Mouse (Mus musculus) forebrain, embryonic 14.5 days (tissue): ENCODE measurements around the gene Clec4f. TPM values are rescaled to one million over a fixed set of nuclear protein-coding genes. Genes with fewer than 3 reads are reported as not detected.
A peak's percentile ranks its signal among the peaks of the same experiment; 100 is the strongest.

ENCODE experiments used
- ATAC-seq: fragments of 200-750 bp; cut with Nextera tagmentation; 2 replicates; pipeline ENCODE4 v1.8.0; 2017; ENCODE audit warnings: mild to moderate bottlenecking, moderate library complexity
- DNase-seq: peaks from one replicate; pipeline ENCODE4 v3.0.0-alpha.2; 2015; ENCODE audit warnings: low spot score
- H3K27ac ChIP-seq: fragments of 300-500 bp; sonication (generic); 2 replicates; pipeline ENCODE4 v1.5.1; 2014; ENCODE audit warnings: low read depth, mild to moderate bottlenecking, control low read depth, low read length, moderate library complexity
- H3K27me3 ChIP-seq: fragments of 300-500 bp; sonication (generic); replicated peaks from 2 replicates; pipeline ENCODE4 v1.6.1; 2014; ENCODE audit warnings: low read length, control low read depth, mixed read lengths; ENCODE audit not compliant: control insufficient read depth, insufficient read depth
- H3K36me3 ChIP-seq: fragments of 300-500 bp; sonication (generic); 2 replicates; pipeline ENCODE4 v1.6.1; 2014; ENCODE audit warnings: low read length, control low read depth; ENCODE audit not compliant: control insufficient read depth, insufficient read depth
- H3K4me1 ChIP-seq: fragments of 300-500 bp; sonication (generic); 2 replicates; pipeline ENCODE4 v1.6.1; 2014; ENCODE audit warnings: antibody characterized with exemption, low read length, control low read depth; ENCODE audit not compliant: control insufficient read depth, insufficient read depth
- H3K4me2 ChIP-seq: fragments of 300-500 bp; sonication (generic); 2 replicates; pipeline ENCODE4 v1.6.1; 2014; ENCODE audit warnings: mild to moderate bottlenecking, control low read depth, low read length
- H3K4me3 ChIP-seq: fragments of 300-500 bp; sonication (generic); 2 replicates; pipeline ENCODE4 v1.5.1; 2014; ENCODE audit warnings: low read depth, low read length, control low read depth
- H3K9ac ChIP-seq: fragments of 300-500 bp; sonication (generic); 2 replicates; pipeline ENCODE4 v1.6.1; 2014; ENCODE audit warnings: mild to moderate bottlenecking, low read length, control low read depth, moderate library complexity
- H3K9me3 ChIP-seq: fragments of 300-500 bp; sonication (generic); replicated peaks from 2 replicates; pipeline ENCODE4 v1.6.1; 2016; ENCODE audit warnings: low read length, control low read depth, mixed read lengths; ENCODE audit not compliant: control insufficient read depth
- WGBS: fragments of 180-500 bp; shearing (Covaris S2); extraction: QIAGEN DNeasy Blood & Tissue Kit; methylation state at CpG from one replicate; pipeline ENCODE4 v1.1.7; 2014; 5-methylcytosine and 5-hydroxymethylcytosine counted together
- polyA plus RNA-seq: library from polyadenylated mRNA; unstranded; fragments of >200 nt; fragmentation: Nextera tagmentation; extraction: Ambion mirVana; gene quantifications from 2 replicates; pipeline ENCODE4 v1.2.1, GENCODE M21; 2014

Gene Clec4f
- not detected in 2 replicates for polyA plus RNA-seq

- 92% methylated on average over 2 of the region's 2 CpGs for WGBS
- no peak for ATAC-seq
- H3K4me1 ChIP-seq, result no peaks in the 10 kb centered on the region
- H3K4me2 ChIP-seq, result no peak within 1 kb of the TSS
- DNase-seq, result no peak
- H3K36me3 ChIP-seq, result no peaks in the 10 kb centered on the region
- no peak within 1 kb of the TSS for H3K9ac ChIP-seq
- no peak within 1 kb of the TSS for H3K4me3 ChIP-seq
- H3K27me3 ChIP-seq, result no peaks in the 10 kb centered on the region
- H3K27ac ChIP-seq, result no peak within 1 kb of the TSS
- no peaks in the 10 kb centered on the region for H3K9me3 ChIP-seq
Measured at GRCm38 (mm10) chr6:83656087-83656486, at the start of gene Clec4f. Gene Clec4f (minus strand): TSS chr6:83656187.

DNA sequence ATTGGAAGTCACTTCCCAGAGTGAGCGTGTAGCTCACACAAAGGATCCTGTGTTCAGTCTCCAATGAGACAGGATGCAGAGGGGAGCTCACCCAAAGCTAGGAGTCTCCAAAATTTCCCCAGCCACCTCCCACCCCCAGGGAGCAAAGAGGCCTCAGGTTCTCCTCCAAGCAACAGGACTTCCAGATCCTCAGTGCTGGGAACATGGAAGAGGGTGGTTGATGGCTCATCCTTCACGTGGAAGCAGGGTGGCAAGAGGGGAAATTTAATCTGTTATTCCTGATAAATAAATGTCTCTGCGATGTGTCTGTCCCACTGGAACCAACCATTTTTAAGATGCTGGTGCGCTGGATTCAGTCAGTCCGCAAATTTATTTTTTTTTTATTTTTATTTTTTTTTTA lies 48.7 kb upstream of the Clec4f start:
- 14% methylated on average over 5 of the region's 5 CpGs for WGBS
- H3K9ac ChIP-seq, result no peak overlapping the region
- no peak for ATAC-seq
- no peaks in the 10 kb centered on the region for H3K36me3 ChIP-seq
- no peak overlapping the region for H3K4me2 ChIP-seq
- H3K9me3 ChIP-seq, result no peaks in the 10 kb centered on the region
- H3K27ac ChIP-seq, result no peak overlapping the region
- peaks cover 88% of the 10 kb centered on the region for H3K27me3 ChIP-seq
- H3K4me3 ChIP-seq, result no peak overlapping the region
- no peak for DNase-seq
- no peaks in the 10 kb centered on the region for H3K4me1 ChIP-seq

GRCm38 (mm10) chr6:83704294-83704693 lies 48.3 kb upstream of the Clec4f start:
- ATAC-seq (no peak), DNase-seq (no peak)
- H3K4me2 ChIP-seq, result no peak overlapping the region
- peaks cover 88% of the 10 kb centered on the region for H3K27me3 ChIP-seq
- H3K9ac ChIP-seq, result no peak overlapping the region
- H3K36me3 ChIP-seq, result no peaks in the 10 kb centered on the region
- H3K27ac ChIP-seq, result no peak overlapping the region
- no peaks in the 10 kb centered on the region for H3K9me3 ChIP-seq
- H3K4me1 ChIP-seq, result no peaks in the 10 kb centered on the region
- H3K4me3 ChIP-seq, result no peak overlapping the region
- WGBS, result 0% methylated on average over 1 of the region's 1 CpGs

- no peak for DNase-seq
- under 1% methylated on average over 10 of the region's 10 CpGs for WGBS
- H3K9me3 ChIP-seq, result no peaks in the 10 kb centered on the region
Measured at GRCm38 (mm10) chr6:83703722-83704078, 47.7 kb upstream of the Clec4f start.

DNA sequence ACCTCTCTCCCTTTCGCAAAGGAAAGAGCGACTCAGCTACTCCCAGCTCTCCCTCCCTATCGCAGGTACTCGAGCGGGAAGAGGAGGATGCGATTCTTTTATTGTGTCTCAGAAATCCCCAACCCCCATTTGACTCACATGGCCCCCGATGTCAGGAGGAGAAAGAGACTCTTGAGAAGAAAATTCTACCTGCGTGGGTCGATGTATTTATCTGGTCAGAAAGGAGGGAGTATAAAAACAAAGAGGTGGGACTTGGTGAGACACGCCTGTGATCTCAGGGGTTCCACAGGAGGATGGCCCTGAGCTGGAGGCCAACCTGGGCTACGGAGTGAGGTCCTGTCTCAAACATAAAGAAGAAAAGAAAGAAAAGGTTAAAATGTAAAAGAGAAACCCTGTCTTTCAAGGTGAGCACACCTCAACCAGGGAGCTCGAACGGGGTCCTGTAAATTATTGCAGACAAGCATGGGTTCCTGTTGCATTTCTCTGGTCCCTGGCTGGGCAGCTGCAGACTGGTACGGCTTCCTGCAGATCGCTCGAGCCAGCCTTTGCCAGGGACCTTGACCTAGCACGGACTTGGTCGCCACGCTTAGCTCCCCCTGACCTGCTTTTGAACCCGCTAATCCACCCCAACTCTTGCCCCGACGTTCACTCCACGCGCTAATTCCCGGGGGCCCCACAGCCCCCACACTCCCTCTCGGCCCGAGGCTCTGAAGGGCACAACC lies 47.2 kb upstream of the Clec4f start:
- Histone ChIP-seq H3K27ac (no peak overlapping the region), H3K4me3 (no peak overlapping the region), H3K27me3 (peaks cover 88% of the 10 kb centered on the region), H3K36me3 (no peaks in the 10 kb centered on the region), H3K9me3 (no peaks in the 10 kb centered on the region), H3K4me2 (no peak overlapping the region), H3K9ac (no peak overlapping the region), H3K4me1 (no peaks in the 10 kb centered on the region)
- no peak for ATAC-seq
- WGBS, result 1% methylated on average over 27 of the region's 27 CpGs
- DNase-seq, result no peak

More at GRCm38 (mm10) chr6:83703722-83704078, 47.7 kb upstream of the Clec4f start:
- no peak overlapping the region for H3K4me2 ChIP-seq
- no peak overlapping the region for H3K4me3 ChIP-seq
- H3K36me3 ChIP-seq, result no peaks in the 10 kb centered on the region
- H3K9ac ChIP-seq, result no peak overlapping the region
- H3K4me1 ChIP-seq, result no peaks in the 10 kb centered on the region
- H3K27ac ChIP-seq, result no peak overlapping the region
- no peak for ATAC-seq
- peaks cover 88% of the 10 kb centered on the region for H3K27me3 ChIP-seq

DNA sequence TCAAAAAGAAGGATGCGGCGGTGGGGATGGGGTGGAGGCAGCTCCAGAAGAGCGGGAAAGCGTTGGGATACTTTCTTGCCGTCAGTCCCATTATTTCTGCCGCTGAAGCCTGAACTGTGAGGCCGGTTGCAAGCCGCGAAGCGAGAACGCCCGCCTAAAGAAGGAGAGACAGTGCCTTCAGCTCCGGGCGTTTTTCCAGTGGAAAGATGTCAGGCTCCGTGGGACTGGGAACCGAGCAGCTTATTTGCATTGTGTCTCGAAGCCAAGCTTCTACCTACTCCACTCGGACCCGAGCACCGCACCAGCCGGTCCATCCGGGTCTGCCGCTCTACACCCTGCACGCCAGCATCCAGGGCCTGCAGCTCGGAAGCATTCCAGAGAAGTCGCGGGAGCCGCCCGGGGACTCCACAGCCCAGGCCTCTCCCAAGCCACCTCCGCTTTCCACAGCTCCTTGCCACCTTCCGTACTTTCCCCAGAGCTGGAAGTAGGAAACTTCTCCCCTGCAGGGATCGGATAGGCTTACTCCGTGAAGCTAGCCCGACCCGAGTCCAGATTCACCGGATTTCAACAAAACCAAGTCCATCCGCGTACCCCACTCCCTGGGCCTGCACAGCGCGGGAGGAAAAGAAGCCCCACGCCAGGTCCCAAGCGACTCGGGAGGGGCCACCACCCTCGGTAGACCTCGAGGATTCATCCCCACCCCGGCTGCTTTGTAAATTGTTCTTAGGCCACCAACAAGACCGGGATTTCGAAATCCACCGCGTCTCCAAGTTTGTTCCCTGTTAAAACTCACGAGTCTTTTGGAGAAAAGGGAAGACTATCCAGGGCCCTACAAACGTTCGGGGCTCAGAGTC lies 46.4 kb upstream of the Clec4f start:
- Histone ChIP-seq H3K27me3 (peaks cover 88% of the 10 kb centered on the region), H3K27ac (no peak overlapping the region), H3K4me2 (0 out of 2 replicates have a peak overlapping the region, but pooled peaks have one; percentile 9), H3K4me3 (no peak overlapping the region), H3K36me3 (no peaks in the 10 kb centered on the region), H3K4me1 (no peaks in the 10 kb centered on the region), H3K9me3 (no peaks in the 10 kb centered on the region), H3K9ac (no peak overlapping the region)
- WGBS, result under 1% methylated on average over 53 of the region's 53 CpGs
- DNase-seq, result no peak
- ATAC-seq, result no peak

GRCm38 (mm10) chr6:83701001-83701400 lies 45.0 kb upstream of the Clec4f start:
- no peaks in the 10 kb centered on the region for H3K36me3 ChIP-seq
- under 1% methylated on average over 11 of the region's 11 CpGs for WGBS
- no peak for DNase-seq
- no peak overlapping the region for H3K4me3 ChIP-seq
- no peak for ATAC-seq
- H3K27ac ChIP-seq, result no peak overlapping the region
- no peak overlapping the region for H3K9ac ChIP-seq
- H3K9me3 ChIP-seq, result no peaks in the 10 kb centered on the region
- H3K4me1 ChIP-seq, result no peaks in the 10 kb centered on the region
- no peak overlapping the region for H3K4me2 ChIP-seq
- peaks cover 89% of the 10 kb centered on the region for H3K27me3 ChIP-seq

DNA sequence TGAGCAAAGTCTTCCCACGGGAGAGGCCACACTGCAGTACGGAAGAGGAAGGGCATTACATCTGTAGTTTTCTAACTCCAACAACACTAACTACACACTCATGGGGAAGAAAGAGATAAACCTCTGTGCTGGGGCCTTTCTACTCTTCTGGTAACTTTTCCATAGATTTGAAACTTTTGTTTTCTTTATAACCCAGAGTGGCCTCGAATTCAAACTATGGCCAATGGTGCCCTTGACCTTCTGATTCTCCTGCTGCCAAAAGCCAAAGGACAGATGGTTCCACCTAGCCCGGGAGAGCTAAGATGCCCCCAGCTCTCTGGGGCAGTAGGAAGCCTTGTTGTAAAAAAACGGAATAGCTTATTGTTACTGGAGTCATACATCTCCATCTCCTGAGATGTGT lies 44.0 kb upstream of the Clec4f start:
- Histone ChIP-seq H3K9me3 (no peaks in the 10 kb centered on the region), H3K4me3 (no peak overlapping the region), H3K9ac (no peak overlapping the region), H3K27ac (no peak overlapping the region), H3K4me2 (no peak overlapping the region), H3K27me3 (peaks cover 90% of the 10 kb centered on the region), H3K4me1 (no peaks in the 10 kb centered on the region), H3K36me3 (no peaks in the 10 kb centered on the region)
- WGBS, result 5% methylated on average over 5 of the region's 5 CpGs
- ATAC-seq (no peak), DNase-seq (no peak)

DNA sequence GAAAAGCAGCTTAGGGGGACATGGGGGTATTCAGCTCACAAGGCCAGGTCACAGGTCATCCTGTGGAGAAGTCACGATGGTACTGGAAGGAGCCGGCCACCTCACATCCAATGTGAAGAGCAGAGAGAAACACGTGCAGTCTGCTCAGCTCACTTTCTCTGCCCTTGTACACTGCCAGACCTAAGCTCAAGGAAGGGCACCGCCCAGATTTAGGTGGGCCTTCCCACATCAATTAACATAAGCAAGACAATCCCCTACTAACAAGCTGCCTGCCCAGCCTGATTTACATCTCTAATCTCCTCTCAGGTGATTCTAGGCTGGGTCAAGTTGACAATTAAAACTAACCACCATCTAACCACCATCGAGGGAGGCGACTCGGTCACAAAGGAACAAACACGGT lies 41.9 kb upstream of the Clec4f start:
- no peaks in the 10 kb centered on the region for H3K36me3 ChIP-seq
- peaks cover 91% of the 10 kb centered on the region for H3K27me3 ChIP-seq
- no peak overlapping the region for H3K4me2 ChIP-seq
- H3K27ac ChIP-seq, result no peak overlapping the region
- DNase-seq (no peak), ATAC-seq (no peak)
- H3K9me3 ChIP-seq, result no peaks in the 10 kb centered on the region
- under 1% methylated on average over 8 of the region's 8 CpGs for WGBS
- no peak overlapping the region for H3K9ac ChIP-seq
- H3K4me3 ChIP-seq, result no peak overlapping the region
- H3K4me1 ChIP-seq, result no peaks in the 10 kb centered on the region
